Mouse (Mus musculus): ENCODE measurements around the gene Col25a1. TPM values are rescaled to one million over a fixed set of nuclear protein-coding genes. Genes with fewer than 3 reads are reported as not detected.

Gene Col25a1
- total RNA-seq, 2 experiments from 2014 or later, result 0.53 to 0.91 TPM

DNA sequence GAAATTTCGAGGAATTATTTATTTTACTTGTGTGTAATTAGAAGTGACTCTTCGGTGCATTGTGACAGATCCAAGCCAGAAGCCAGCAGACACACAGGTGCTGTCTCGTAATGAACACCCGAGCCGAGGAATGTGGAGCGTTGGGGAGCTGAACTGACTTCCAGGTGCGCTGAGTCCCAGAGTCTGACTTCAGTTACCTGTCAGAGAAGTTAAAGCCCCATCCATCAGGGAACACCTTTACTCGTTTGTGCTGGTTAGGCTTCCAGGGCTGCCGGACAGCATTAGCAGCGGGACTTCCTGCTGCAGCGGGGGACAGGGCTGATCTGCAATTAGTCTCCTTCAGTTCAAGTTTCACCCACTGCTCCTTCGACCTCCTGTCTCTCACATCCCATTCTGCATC lies 172.3 kb downstream of the Col25a1 start:
- DNase-seq, result no peak
- intact Hi-C loops (cut with DNase I; ENCODE audit: low total_unique reads), result no loop called here

DNA sequence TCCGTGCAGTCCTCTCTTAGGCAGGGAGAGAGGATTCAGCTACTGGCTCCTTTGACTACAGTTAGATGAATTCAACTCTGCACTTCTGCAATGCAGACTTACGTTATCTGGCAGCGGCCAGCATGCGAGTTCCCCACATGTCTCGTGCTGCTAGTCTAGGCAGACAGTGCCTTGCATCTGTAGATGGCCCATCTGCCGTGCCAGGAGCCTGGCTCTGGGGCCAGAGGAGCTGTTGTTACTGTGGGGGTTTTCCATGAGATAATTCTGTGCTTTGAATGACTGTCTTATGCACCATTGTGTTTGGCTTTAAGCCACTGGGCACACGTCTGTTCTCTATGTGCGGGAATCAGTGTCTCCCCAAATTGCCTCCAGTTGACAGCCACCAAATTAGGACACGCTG lies 173.5 kb downstream of the Col25a1 start:
- no peak for DNase-seq
- intact Hi-C loops (cut with DNase I; ENCODE audit: low total_unique reads), result no loop called here

- intact Hi-C loops (cut with DNase I; ENCODE audit: low total_unique reads), result no loop called here
- DNase-seq, result no peak
Observed at GRCm38 (mm10) chr3:130305686-130306085, 174.4 kb downstream of the Col25a1 start.

GRCm38 (mm10) chr3:130309277-130309676 lies 178.0 kb downstream of the Col25a1 start:
- no peak for DNase-seq
- intact Hi-C loops (cut with DNase I; ENCODE audit: low total_unique reads), result no loop called here

- DNase-seq, result no peak
- intact Hi-C loops (cut with DNase I; ENCODE audit: low total_unique reads), result no loop called here
Observed at GRCm38 (mm10) chr3:130310694-130311305, 179.5 kb downstream of the Col25a1 start.

GRCm38 (mm10) chr3:130313246-130313645 lies 181.9 kb downstream of the Col25a1 start:
- DNase-seq, result no peak
- intact Hi-C loops (cut with DNase I; ENCODE audit: low total_unique reads), result no loop called here

DNA sequence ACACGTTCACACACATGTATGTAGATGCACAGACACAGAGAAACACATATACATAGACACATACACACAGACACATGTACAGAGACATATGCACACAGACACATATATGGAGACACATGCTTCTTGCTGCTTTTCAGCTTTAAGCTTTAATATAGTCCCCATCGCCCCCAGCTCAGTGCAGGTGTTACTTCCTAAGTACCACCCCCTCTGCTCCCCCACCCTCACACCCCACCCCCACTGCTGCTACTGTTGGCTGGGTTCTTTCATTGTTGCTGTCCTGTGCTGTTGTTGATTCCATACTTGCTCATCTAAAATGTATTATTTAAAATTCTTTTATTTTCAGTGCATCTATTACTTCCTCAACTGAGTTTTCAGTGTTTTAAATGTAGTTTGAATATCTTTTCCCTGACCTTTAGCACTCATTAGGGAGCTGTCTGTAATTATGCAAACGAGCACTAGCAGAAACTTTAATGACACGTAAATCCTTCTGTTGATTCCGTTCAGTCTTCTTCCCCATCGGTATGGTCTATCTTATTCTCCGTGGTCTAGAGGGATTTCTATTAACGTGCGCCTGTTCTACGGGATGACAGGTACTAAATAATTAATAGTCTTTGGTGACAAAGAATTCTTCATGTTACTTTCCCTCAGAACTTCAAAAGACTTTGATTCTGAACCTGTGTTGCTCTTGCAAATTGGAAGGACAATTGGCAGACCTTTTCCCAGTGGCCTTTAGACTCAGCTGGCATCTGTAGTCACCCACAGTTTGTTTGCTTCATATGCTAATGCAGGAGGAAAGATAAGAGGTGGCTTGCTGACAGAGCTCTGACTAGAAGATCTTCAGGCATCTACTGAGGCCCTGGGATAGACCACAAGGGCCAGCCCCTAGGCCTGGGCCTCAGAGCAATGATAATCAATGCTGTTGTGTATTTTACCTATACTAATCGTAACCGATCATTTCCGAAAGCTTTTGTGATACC lies 196.0 kb downstream of the Col25a1 start:
- DNase-seq, result no peak
- intact Hi-C loops (cut with DNase I; ENCODE audit: low total_unique reads), result no loop called here

- intact Hi-C loops (cut with DNase I; ENCODE audit: low total_unique reads), result no loop called here
Observed at GRCm38 (mm10) chr3:130328909-130329308, 197.6 kb downstream of the Col25a1 start.

GRCm38 (mm10) chr3:130329833-130330555 lies 198.7 kb downstream of the Col25a1 start:
- intact Hi-C loops (cut with DNase I; ENCODE audit: low total_unique reads), result no loop called here
- no peak for DNase-seq

More at GRCm38 (mm10) chr3:130328909-130329308, 197.6 kb downstream of the Col25a1 start:
- DNase-seq, result no peak

GRCm38 (mm10) chr3:130330556-130330950 lies 199.3 kb downstream of the Col25a1 start:
- intact Hi-C loops (cut with DNase I; ENCODE audit: low total_unique reads), result no loop called here
- no peak for DNase-seq

GRCm38 (mm10) chr3:130332347-130332913 lies 201.1 kb downstream of the Col25a1 start:
- intact Hi-C loops (cut with DNase I; ENCODE audit: low total_unique reads), result no loop called here
- no peak for DNase-seq

DNA sequence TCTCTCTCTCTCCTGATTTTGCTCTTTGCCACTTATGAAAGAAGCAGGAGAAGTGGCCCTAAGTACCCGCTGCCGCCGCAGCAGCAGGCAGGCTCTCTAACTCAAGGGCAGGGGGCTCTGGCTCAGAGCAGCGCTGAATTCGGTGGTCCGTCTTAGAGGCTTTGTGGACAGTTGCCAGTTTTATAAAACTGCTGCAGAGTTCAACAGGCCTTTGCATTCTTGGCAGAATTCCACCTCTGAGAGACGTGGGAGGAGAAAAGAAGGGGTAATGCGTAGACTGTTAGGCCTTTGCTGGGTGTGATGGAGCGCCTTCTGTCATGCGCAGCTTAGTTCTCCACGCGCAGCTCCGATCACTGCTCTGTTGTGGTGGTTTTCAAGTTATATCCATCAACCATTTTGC lies 206.6 kb downstream of the Col25a1 start:
- intact Hi-C loops (cut with DNase I; ENCODE audit: low total_unique reads), result no loop called here
- DNase-seq, result peak; percentile 9

GRCm38 (mm10) chr3:130338371-130338770 lies 207.1 kb downstream of the Col25a1 start:
- intact Hi-C loops (cut with DNase I; ENCODE audit: low total_unique reads), result no loop called here
- no peak for DNase-seq

- no peak for DNase-seq
Observed at GRCm38 (mm10) chr3:130350161-130350560, 218.9 kb downstream of the Col25a1 start.

GRCm38 (mm10) chr3:130354399-130355039 lies 223.2 kb downstream of the Col25a1 start:
- no peak for DNase-seq

More at GRCm38 (mm10) chr3:130350161-130350560, 218.9 kb downstream of the Col25a1 start:
- intact Hi-C loops (cut with DNase I; ENCODE audit: low total_unique reads), result no loop called here

DNA sequence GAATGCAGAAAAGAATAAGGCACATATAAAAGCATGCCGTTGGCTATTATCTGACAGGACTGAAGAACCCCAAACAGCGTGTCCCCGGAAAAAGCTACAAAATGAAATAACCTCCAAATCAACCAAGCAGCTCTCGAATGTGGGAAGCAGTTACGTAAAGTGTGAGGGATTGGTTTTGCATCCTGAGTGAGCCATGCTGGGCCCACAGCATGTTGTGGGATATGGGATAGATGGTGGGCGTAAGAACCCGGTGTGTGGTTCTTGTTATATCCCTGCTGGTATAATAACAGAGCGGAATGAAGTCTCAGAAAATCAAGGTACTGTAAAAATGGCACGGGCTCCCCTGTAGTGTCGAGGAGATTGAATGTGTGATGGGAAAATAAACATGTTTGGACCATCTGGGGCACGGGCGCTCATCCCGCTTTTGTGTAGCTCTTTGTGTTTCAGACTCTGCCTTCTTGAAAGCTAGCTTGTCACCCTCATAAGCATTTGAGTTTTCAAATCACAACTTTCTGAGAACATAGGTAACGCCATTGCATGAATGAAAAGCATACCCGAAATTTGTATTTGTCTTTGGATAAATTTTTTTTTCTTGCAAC lies 225.4 kb downstream of the Col25a1 start:
- intact Hi-C loops (cut with DNase I; ENCODE audit: low total_unique reads), result no loop called here
- DNase-seq, result no peak

More at GRCm38 (mm10) chr3:130354399-130355039, 223.2 kb downstream of the Col25a1 start:
- intact Hi-C loops (cut with DNase I; ENCODE audit: low total_unique reads), result no loop called here

- intact Hi-C loops (cut with DNase I; ENCODE audit: low total_unique reads), result no loop called here
- DNase-seq, result no peak
Observed at GRCm38 (mm10) chr3:130360813-130361212, 229.5 kb downstream of the Col25a1 start.

GRCm38 (mm10) chr3:130361922-130362321 lies 230.6 kb downstream of the Col25a1 start:
- no peak for DNase-seq

More at GRCm38 (mm10) chr3:130361922-130362321, 230.6 kb downstream of the Col25a1 start:
- intact Hi-C loops (cut with DNase I; ENCODE audit: low total_unique reads), result no loop called here
